Mouse (Mus musculus) inflammation-experienced regulatory T-cells, adult 6 months (primary cell): ENCODE results near the gene S100a3. TPM values are rescaled to one million over a fixed set of nuclear protein-coding genes. Genes with fewer than 3 reads are reported as not detected.

Source experiments
- ATAC-seq: one replicate; pipeline ENCODE4 v1.8.0; 2017
- polyA plus RNA-seq, 3 experiments: library from polyadenylated mRNA; unstranded; fragments of 100-300 nt; shearing (Covaris generic); gene quantifications; one replicate each; pipeline ENCODE4 v1.2.1; 2017

S100a3 gene
- polyA plus RNA-seq, 3 experiments from 2014 or later = 1.4 to 4.9 (median 2.4) TPM

GRCm38 (mm10) chr3:90604416-90604815, 44.0 kb downstream of the S100a3 start:
- peak; percentile 26 for ATAC-seq

GRCm38 (mm10) chr3:90605049-90605448, 44.7 kb downstream of the S100a3 start:
- ATAC-seq = peak; percentile 55

GRCm38 (mm10) chr3:90605736-90606135, 45.4 kb downstream of the S100a3 start:
- no peak for ATAC-seq

- no peak for ATAC-seq
These were observed 45.8 kb downstream of the S100a3 start for GRCm38 (mm10) chr3:90606185-90606584.

GRCm38 (mm10) chr3:90607361-90607760, 47.0 kb downstream of the S100a3 start:
- no peak for ATAC-seq

GRCm38 (mm10) chr3:90608223-90608622, 47.8 kb downstream of the S100a3 start, which contains the start of gene S100a5:
S100a5 (plus strand) TSS chr3:90608523.
- ATAC-seq = no peak

- ATAC-seq = no peak
These were observed 48.7 kb downstream of the S100a3 start for GRCm38 (mm10) chr3:90609102-90609501.

GRCm38 (mm10) chr3:90611494-90611893, 51.1 kb downstream of the S100a3 start:
- no peak for ATAC-seq

GRCm38 (mm10) chr3:90612061-90612460, 51.7 kb downstream of the S100a3 start:
- peak; percentile 11 for ATAC-seq

- ATAC-seq = peak; percentile 84
These were observed 52.4 kb downstream of the S100a3 start, which contains the start of gene S100a6 for GRCm38 (mm10) chr3:90612728-90613291. S100a6 (plus strand) TSS chr3:90612882.

GRCm38 (mm10) chr3:90613461-90614147, 53.2 kb downstream of the S100a3 start:
- ATAC-seq = no peak

GRCm38 (mm10) chr3:90614148-90614530, 53.8 kb downstream of the S100a3 start:
- ATAC-seq = no peak

GRCm38 (mm10) chr3:90614611-90615251, 54.4 kb downstream of the S100a3 start:
- no peak for ATAC-seq

GRCm38 (mm10) chr3:90615415-90615814, 55.0 kb downstream of the S100a3 start:
- peak; percentile 83 for ATAC-seq

GRCm38 (mm10) chr3:90615911-90616310, 55.5 kb downstream of the S100a3 start:
- no peak for ATAC-seq

- ATAC-seq = no peak
These were observed 57.2 kb downstream of the S100a3 start for GRCm38 (mm10) chr3:90617586-90617985.

GRCm38 (mm10) chr3:90621552-90621951, 61.2 kb downstream of the S100a3 start:
- ATAC-seq = no peak

- ATAC-seq = peak; percentile 83
These were observed 63.2 kb downstream of the S100a3 start for GRCm38 (mm10) chr3:90623435-90624071.

GRCm38 (mm10) chr3:90625496-90625895, 65.1 kb downstream of the S100a3 start:
- no peak for ATAC-seq

- no peak for ATAC-seq
These were observed 66.1 kb downstream of the S100a3 start for GRCm38 (mm10) chr3:90626266-90627021.

GRCm38 (mm10) chr3:90627366-90627765, 67.0 kb downstream of the S100a3 start:
- no peak for ATAC-seq

GRCm38 (mm10) chr3:90627807-90628206, 67.4 kb downstream of the S100a3 start:
- ATAC-seq = no peak

- ATAC-seq = peak; percentile 54
These were observed 68.9 kb downstream of the S100a3 start for GRCm38 (mm10) chr3:90629298-90629697.
